Mouse (Mus musculus): ENCODE measurements at regions not wholly inside any gene's neighbourhood (a gene's known extent, or its start where the extent isn't known, plus 50 kb on each side); places are given as distances from the start of the nearest gene placed in this dataset.

DNA sequence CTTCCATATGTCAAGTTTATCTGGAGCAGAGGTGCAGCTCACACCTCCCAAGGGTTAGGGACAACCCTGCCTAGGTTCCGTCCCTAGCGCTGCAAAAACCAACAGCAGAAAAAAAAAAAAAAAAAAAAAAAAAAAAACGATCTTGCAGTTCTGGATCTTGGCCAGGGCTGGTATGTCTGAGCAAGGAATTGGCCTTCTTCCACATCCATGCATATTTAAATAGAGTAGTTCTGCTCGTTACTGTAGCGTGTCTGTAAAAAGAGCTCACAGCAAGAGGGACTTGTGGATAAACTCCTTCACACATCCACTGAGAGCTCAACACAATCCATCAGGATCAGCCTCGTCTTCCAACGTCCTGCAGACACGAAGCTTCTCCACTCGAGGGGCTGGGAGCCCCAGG, 639.4 kb upstream of the Adam5 start:
- H3K4me1 ChIP-seq (ENCODE audit: control insufficient read depth, insufficient read depth, insufficient read length, low read length), result peaks cover 3% of the 10 kb centered on the region; the same call in 1 of the 2 replicates
- TF ChIP-seq CTCF (IDR thresholded peaks at IDR 0.05; ENCODE audit: extremely low read depth, insufficient read length, insufficient replicate concordance, low read depth, low read length) (no peak), POLR2A (IDR thresholded peaks at IDR 0.05; ENCODE audit: low read depth, low read length) (no peak)
- no peak overlapping the region for H3K27ac ChIP-seq (ENCODE audit: insufficient read depth, low read depth, low read length)
- no peak overlapping the region for H3K4me3 ChIP-seq (ENCODE audit: low read depth, low read length)
- 0 out of 2 replicates have a peak, but pooled peaks cover 3% of the 10 kb centered on the region for H3K27me3 ChIP-seq (ENCODE audit: control insufficient read depth, insufficient read depth, low read length)
- H3K36me3 ChIP-seq (ENCODE audit: control insufficient read depth, insufficient read depth, low read length), result no peaks in the 10 kb centered on the region
- 33% methylated on average over 9 of the region's 9 CpGs for WGBS

DNA sequence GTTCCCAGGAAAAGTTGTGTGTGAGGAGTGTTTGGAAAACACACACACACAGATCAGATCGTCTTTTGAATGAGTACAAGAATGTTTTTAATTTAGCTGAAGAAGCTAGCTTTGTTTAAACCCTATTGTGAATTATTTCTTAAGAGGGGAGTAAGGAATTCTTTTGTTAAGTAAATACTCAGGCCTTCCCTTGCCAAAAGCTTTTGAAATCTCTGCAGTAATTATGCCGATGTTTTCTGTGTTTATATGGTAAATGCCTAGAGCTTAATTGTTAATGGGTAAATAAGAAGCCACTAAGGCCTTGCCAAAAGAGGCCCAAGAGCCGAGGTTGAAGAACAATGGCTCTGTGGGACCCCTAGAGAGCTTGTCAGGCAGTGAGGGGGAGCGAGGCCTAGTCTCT, 638.3 kb upstream of the Adam5 start:
- Histone ChIP-seq H3K4me1 (ENCODE audit: control insufficient read depth, insufficient read depth, insufficient read length, low read length) (peaks cover 3% of the 10 kb centered on the region; the same call in 1 of the 2 replicates), H3K27me3 (ENCODE audit: control insufficient read depth, insufficient read depth, low read length) (0 out of 2 replicates have a peak, but pooled peaks cover 3% of the 10 kb centered on the region), H3K36me3 (ENCODE audit: control insufficient read depth, insufficient read depth, low read length) (no peaks in the 10 kb centered on the region), H3K4me3 (ENCODE audit: low read depth, low read length) (no peak overlapping the region), H3K27ac (ENCODE audit: insufficient read depth, low read depth, low read length) (no peak overlapping the region)
- no peak for TF ChIP-seq POLR2A (IDR thresholded peaks at IDR 0.05; ENCODE audit: low read depth, low read length)
- no peak for TF ChIP-seq CTCF (IDR thresholded peaks at IDR 0.05; ENCODE audit: extremely low read depth, insufficient read length, insufficient replicate concordance, low read depth, low read length)
- 58% methylated on average over 4 of the region's 4 CpGs for WGBS

DNA sequence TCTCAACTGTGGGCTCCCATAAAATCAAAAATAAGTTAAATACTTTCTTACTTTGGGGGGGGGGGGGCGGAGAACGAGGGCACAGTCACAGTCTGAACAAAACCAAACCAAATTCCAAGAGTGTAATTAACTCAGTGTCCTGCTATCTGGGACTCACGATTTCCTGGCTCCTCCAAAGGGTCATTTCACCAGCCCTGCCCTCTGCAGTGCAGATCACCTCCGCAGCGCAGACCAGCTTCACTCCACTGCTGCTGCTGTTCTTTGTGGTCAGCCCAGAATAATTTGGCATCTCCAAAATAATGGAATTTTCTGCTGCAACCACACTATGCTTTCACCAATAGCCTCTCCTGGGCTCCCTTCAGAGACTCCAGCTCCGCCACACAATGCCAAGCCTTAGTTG, 631.5 kb upstream of the Adam5 start:
- H3K27me3 ChIP-seq (ENCODE audit: control insufficient read depth, insufficient read depth, low read length), result no peaks in the 10 kb centered on the region
- H3K4me1 ChIP-seq (ENCODE audit: control insufficient read depth, insufficient read depth, insufficient read length, low read length), result no peaks in the 10 kb centered on the region
- H3K4me3 ChIP-seq (ENCODE audit: low read depth, low read length), result no peak overlapping the region
- 70% methylated on average over 6 of the region's 6 CpGs for WGBS
- TF ChIP-seq CTCF (IDR thresholded peaks at IDR 0.05; ENCODE audit: extremely low read depth, insufficient read length, insufficient replicate concordance, low read depth, low read length) (no peak), POLR2A (IDR thresholded peaks at IDR 0.05; ENCODE audit: low read depth, low read length) (no peak)
- no peak overlapping the region for H3K27ac ChIP-seq (ENCODE audit: insufficient read depth, low read depth, low read length)
- H3K36me3 ChIP-seq (ENCODE audit: control insufficient read depth, insufficient read depth, low read length), result no peaks in the 10 kb centered on the region

DNA sequence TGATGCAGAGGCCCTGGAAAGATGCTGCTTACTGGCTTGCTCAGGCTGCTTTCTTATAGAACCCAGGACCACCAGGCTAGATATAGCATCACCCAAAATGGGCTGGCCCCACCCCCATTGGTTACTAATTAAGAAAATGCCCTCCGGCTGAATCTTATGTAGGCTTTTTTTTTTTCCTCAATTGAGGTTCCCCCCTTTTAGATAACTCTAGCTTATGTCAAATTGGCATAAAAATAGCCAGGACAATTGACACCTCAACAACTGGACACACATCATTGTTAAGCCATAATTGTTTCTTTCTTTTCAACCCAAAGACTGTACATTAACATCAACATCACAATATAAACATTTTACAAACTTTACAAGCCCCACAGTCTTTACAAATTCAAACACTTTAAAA, 630.8 kb upstream of the Adam5 start:
- no peaks in the 10 kb centered on the region for H3K27me3 ChIP-seq (ENCODE audit: control insufficient read depth, insufficient read depth, low read length)
- no peak for TF ChIP-seq CTCF (IDR thresholded peaks at IDR 0.05; ENCODE audit: extremely low read depth, insufficient read length, insufficient replicate concordance, low read depth, low read length)
- TF ChIP-seq POLR2A (IDR thresholded peaks at IDR 0.05; ENCODE audit: low read depth, low read length), result no peak
- no peak overlapping the region for H3K4me3 ChIP-seq (ENCODE audit: low read depth, low read length)
- no peaks in the 10 kb centered on the region for H3K36me3 ChIP-seq (ENCODE audit: control insufficient read depth, insufficient read depth, low read length)
- no peaks in the 10 kb centered on the region for H3K4me1 ChIP-seq (ENCODE audit: control insufficient read depth, insufficient read depth, insufficient read length, low read length)
- H3K27ac ChIP-seq (ENCODE audit: insufficient read depth, low read depth, low read length), result no peak overlapping the region
- 74% methylated on average over 1 of the region's 1 CpGs for WGBS

DNA sequence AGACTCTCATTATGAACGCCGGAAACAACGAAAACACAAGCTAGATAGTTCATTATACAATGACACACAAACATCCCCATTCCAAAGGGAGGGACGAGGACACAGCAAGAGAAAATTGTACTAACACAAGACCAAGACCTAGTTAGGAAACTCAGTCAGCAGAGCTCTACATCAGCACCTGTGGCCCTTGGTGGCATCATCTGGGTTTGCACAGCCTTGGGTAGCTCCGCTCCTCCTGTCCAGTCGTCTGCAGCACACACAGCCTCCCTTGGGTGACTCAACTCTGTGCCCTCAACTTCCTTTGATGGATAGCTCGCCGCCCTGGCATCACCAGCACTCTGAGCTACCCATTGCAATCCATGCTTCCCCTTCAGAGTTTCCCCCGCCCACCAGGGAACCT, 629.7 kb upstream of the Adam5 start:
- no peak overlapping the region for H3K27ac ChIP-seq (ENCODE audit: insufficient read depth, low read depth, low read length)
- H3K4me3 ChIP-seq (ENCODE audit: low read depth, low read length), result no peak overlapping the region
- 87% methylated on average over 9 of the region's 9 CpGs for WGBS
- H3K27me3 ChIP-seq (ENCODE audit: control insufficient read depth, insufficient read depth, low read length), result no peaks in the 10 kb centered on the region
- no peaks in the 10 kb centered on the region for H3K36me3 ChIP-seq (ENCODE audit: control insufficient read depth, insufficient read depth, low read length)
- H3K4me1 ChIP-seq (ENCODE audit: control insufficient read depth, insufficient read depth, insufficient read length, low read length), result no peaks in the 10 kb centered on the region
- TF ChIP-seq CTCF (IDR thresholded peaks at IDR 0.05; ENCODE audit: extremely low read depth, insufficient read length, insufficient replicate concordance, low read depth, low read length) (no peak), POLR2A (IDR thresholded peaks at IDR 0.05; ENCODE audit: low read depth, low read length) (no peak)

DNA sequence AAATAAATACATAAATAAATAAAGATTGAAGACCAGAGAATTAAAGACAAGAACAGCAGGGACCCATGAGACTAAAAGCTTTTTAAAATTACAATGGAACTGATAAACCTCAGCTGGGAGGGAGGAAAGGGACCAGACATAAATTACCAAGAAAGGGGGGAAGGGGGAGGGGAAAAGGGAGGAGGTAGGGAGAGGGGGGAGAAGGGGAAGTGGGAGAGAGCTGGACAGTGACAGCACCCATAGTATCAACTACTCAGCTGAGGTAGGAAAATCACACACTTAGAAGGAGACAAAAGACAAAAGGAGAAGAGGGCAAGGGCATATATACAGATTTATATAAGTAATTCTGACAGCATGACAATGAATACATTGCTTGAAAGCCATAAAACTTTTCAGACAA, 626.4 kb upstream of the Adam5 start:
- H3K4me3 ChIP-seq (ENCODE audit: low read depth, low read length), result no peak overlapping the region
- H3K4me1 ChIP-seq (ENCODE audit: control insufficient read depth, insufficient read depth, insufficient read length, low read length), result no peaks in the 10 kb centered on the region
- H3K27me3 ChIP-seq (ENCODE audit: control insufficient read depth, insufficient read depth, low read length), result no peaks in the 10 kb centered on the region
- no peak overlapping the region for H3K27ac ChIP-seq (ENCODE audit: insufficient read depth, low read depth, low read length)
- no peaks in the 10 kb centered on the region for H3K36me3 ChIP-seq (ENCODE audit: control insufficient read depth, insufficient read depth, low read length)
- TF ChIP-seq CTCF (IDR thresholded peaks at IDR 0.05; ENCODE audit: extremely low read depth, insufficient read length, insufficient replicate concordance, low read depth, low read length) (no peak), POLR2A (IDR thresholded peaks at IDR 0.05; ENCODE audit: low read depth, low read length) (no peak)

DNA sequence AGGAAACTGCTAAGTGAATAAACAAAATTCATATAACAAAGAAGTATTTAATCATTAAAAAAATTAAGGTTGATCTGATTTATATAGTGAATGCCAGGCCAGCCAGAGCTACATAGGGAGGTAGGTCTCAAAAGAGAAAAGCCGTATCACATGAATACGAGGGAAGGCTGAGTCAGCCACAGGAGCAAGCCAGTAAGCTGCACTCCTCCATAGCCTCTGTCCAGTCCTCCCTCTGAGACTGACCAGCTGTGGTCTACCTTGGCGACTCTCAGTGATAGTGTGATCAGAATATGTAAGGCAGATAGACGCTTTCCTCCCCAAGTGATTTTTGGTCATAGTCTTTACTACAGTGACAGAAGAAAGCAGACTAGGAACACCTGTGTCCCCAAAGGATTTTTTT, 625.4 kb upstream of the Adam5 start:
- WGBS, result 84% methylated on average over 4 of the region's 4 CpGs
- H3K4me3 ChIP-seq (ENCODE audit: low read depth, low read length), result no peak overlapping the region
- no peaks in the 10 kb centered on the region for H3K36me3 ChIP-seq (ENCODE audit: control insufficient read depth, insufficient read depth, low read length)
- H3K4me1 ChIP-seq (ENCODE audit: control insufficient read depth, insufficient read depth, insufficient read length, low read length), result no peaks in the 10 kb centered on the region
- H3K27me3 ChIP-seq (ENCODE audit: control insufficient read depth, insufficient read depth, low read length), result no peaks in the 10 kb centered on the region
- TF ChIP-seq CTCF (IDR thresholded peaks at IDR 0.05; ENCODE audit: extremely low read depth, insufficient read length, insufficient replicate concordance, low read depth, low read length) (no peak), POLR2A (IDR thresholded peaks at IDR 0.05; ENCODE audit: low read depth, low read length) (no peak)
- H3K27ac ChIP-seq (ENCODE audit: insufficient read depth, low read depth, low read length), result no peak overlapping the region

DNA sequence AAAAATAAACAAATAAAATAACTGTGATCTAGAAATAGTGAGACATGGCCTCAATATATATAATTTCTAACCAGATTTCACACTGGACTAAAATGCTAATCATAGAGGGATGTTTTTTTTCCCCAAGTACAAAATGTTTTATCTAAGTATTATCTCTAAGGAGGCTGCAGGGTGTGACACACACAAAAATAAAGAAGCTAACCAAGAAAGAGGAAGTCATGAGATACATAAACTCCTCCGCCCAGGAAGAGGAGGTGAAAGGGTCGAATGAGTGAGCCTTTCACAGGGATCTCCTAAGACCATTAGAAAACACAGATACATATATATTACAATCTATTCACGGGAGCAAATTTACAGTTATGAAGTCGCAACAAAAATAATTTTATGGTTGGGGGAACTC, 623.7 kb upstream of the Adam5 start:
- TF ChIP-seq POLR2A (IDR thresholded peaks at IDR 0.05; ENCODE audit: low read depth, low read length) (no peak), CTCF (IDR thresholded peaks at IDR 0.05; ENCODE audit: extremely low read depth, insufficient read length, insufficient replicate concordance, low read depth, low read length) (no peak)
- Histone ChIP-seq H3K36me3 (ENCODE audit: control insufficient read depth, insufficient read depth, low read length) (no peaks in the 10 kb centered on the region), H3K27me3 (ENCODE audit: control insufficient read depth, insufficient read depth, low read length) (no peaks in the 10 kb centered on the region), H3K4me1 (ENCODE audit: control insufficient read depth, insufficient read depth, insufficient read length, low read length) (no peaks in the 10 kb centered on the region), H3K27ac (ENCODE audit: insufficient read depth, low read depth, low read length) (no peak overlapping the region), H3K4me3 (ENCODE audit: low read depth, low read length) (no peak overlapping the region)
- 70% methylated on average over 4 of the region's 4 CpGs for WGBS
